Mouse (Mus musculus) midbrain, embryonic 10.5 days (tissue): ENCODE measurements around the gene Pigl. TPM values are rescaled to one million over a fixed set of nuclear protein-coding genes. Genes with fewer than 3 reads are reported as not detected.

Source experiments
- DNase-seq: peaks from one replicate; pipeline ENCODE4 v3.0.0-alpha.2; 2017; ENCODE audit warnings: low spot score
- H3K27ac ChIP-seq: fragments of 300-500 bp; sonication (generic); replicated peaks from 2 replicates; pipeline ENCODE4 v1.5.1; 2016; ENCODE audit warnings: mild to moderate bottlenecking
- H3K27me3 ChIP-seq: fragments of 300-500 bp; sonication (generic); 2 replicates; pipeline ENCODE4 v1.6.1; 2016; ENCODE audit warnings: low read depth, mild to moderate bottlenecking; ENCODE audit not compliant: poor library complexity, severe bottlenecking
- H3K36me3 ChIP-seq: fragments of 300-500 bp; sonication (generic); 2 replicates; pipeline ENCODE4 v1.6.1; 2016; ENCODE audit warnings: mild to moderate bottlenecking, moderate library complexity
- H3K4me1 ChIP-seq: fragments of 300-500 bp; sonication (generic); 2 replicates; pipeline ENCODE4 v1.6.1; 2016
- H3K4me3 ChIP-seq: fragments of 300-500 bp; sonication (generic); 2 replicates; pipeline ENCODE4 v1.5.1; 2016; ENCODE audit warnings: mild to moderate bottlenecking, moderate library complexity
- H3K9me3 ChIP-seq: fragments of 300-500 bp; sonication (generic); replicated peaks from 2 replicates; pipeline ENCODE4 v1.6.1; 2016; ENCODE audit warnings: mild to moderate bottlenecking
- WGBS: fragments of 180-500 bp; shearing (Covaris S2); methylation state at CpG from one replicate; pipeline ENCODE4 v1.1.7; 2016; 5-methylcytosine and 5-hydroxymethylcytosine counted together
- polyA plus RNA-seq: library from polyadenylated mRNA; unstranded; fragments of >200 nt; fragmentation: Nextera tagmentation; extraction: Ambion mirVana; gene quantifications from 2 replicates; pipeline ENCODE4 v1.2.1, GENCODE M21; 2016

Gene Pigl
- polyA plus RNA-seq, 1 experiment from 2014 or later: 16.4 TPM

- H3K27me3 ChIP-seq: peaks cover 27% of the 10 kb centered on the region
- H3K9me3 ChIP-seq: no peaks in the 10 kb centered on the region
- H3K4me1 ChIP-seq: peaks cover 23% of the 10 kb centered on the region
- no peak for DNase-seq
- no peak overlapping the region for H3K4me3 ChIP-seq
- no peak overlapping the region for H3K27ac ChIP-seq
- peaks cover 10% of the 10 kb centered on the region; the same call in 1 of the 2 replicates for H3K36me3 ChIP-seq
- 85% methylated on average over 7 of the region's 7 CpGs for WGBS
Measured at GRCm38 (mm10) chr11:62540167-62540566, 81.9 kb downstream of the Pigl start.

- Histone ChIP-seq H3K36me3 (0 out of 2 replicates have a peak, but pooled peaks cover 3% of the 10 kb centered on the region), H3K4me1 (peaks cover 23% of the 10 kb centered on the region), H3K4me3 (no peak overlapping the region), H3K27me3 (peaks cover 27% of the 10 kb centered on the region), H3K27ac (no peak overlapping the region), H3K9me3 (no peaks in the 10 kb centered on the region)
- WGBS: 88% methylated on average over 2 of the region's 2 CpGs
- no peak for DNase-seq
Measured at GRCm38 (mm10) chr11:62540969-62541368, 82.7 kb downstream of the Pigl start.

GRCm38 (mm10) chr11:62541581-62541980, 83.3 kb downstream of the Pigl start:
- 85% methylated on average over 8 of the region's 8 CpGs for WGBS
- peaks cover 23% of the 10 kb centered on the region for H3K4me1 ChIP-seq
- H3K9me3 ChIP-seq: no peaks in the 10 kb centered on the region
- H3K27ac ChIP-seq: no peak overlapping the region
- peaks cover 27% of the 10 kb centered on the region for H3K27me3 ChIP-seq
- H3K4me3 ChIP-seq: no peak overlapping the region
- no peak for DNase-seq
- H3K36me3 ChIP-seq: 0 out of 2 replicates have a peak, but pooled peaks cover 3% of the 10 kb centered on the region

- WGBS: 89% methylated on average over 3 of the region's 3 CpGs
Measured at GRCm38 (mm10) chr11:62543991-62544390, 85.7 kb downstream of the Pigl start.

GRCm38 (mm10) chr11:62549782-62550181, 91.5 kb downstream of the Pigl start:
- Histone ChIP-seq H3K4me3 (peak overlapping the region; percentile 61), H3K4me1 (peaks cover 33% of the 10 kb centered on the region), H3K9me3 (no peaks in the 10 kb centered on the region), H3K27ac (peak overlapping the region; percentile 96), H3K36me3 (peaks cover 21% of the 10 kb centered on the region), H3K27me3 (no peaks in the 10 kb centered on the region)
- 42% methylated on average over 5 of the region's 5 CpGs for WGBS
- DNase-seq: no peak

More at GRCm38 (mm10) chr11:62543991-62544390, 85.7 kb downstream of the Pigl start:
- Histone ChIP-seq H3K4me3 (no peak overlapping the region), H3K27ac (no peak overlapping the region), H3K36me3 (0 out of 2 replicates have a peak, but pooled peaks cover 3% of the 10 kb centered on the region), H3K4me1 (peaks cover 5% of the 10 kb centered on the region), H3K27me3 (peaks cover 16% of the 10 kb centered on the region), H3K9me3 (no peaks in the 10 kb centered on the region)
- no peak for DNase-seq

GRCm38 (mm10) chr11:62550227-62550685, 92.0 kb downstream of the Pigl start:
- H3K36me3 ChIP-seq: peaks cover 26% of the 10 kb centered on the region
- DNase-seq: no peak
- H3K27ac ChIP-seq: peak overlapping the region; percentile 96
- peak overlapping the region; percentile 61 for H3K4me3 ChIP-seq
- peaks cover 37% of the 10 kb centered on the region for H3K4me1 ChIP-seq
- no peaks in the 10 kb centered on the region for H3K9me3 ChIP-seq
- 10% methylated on average over 11 of the region's 11 CpGs for WGBS
- no peaks in the 10 kb centered on the region for H3K27me3 ChIP-seq

- Histone ChIP-seq H3K4me1 (peaks cover 37% of the 10 kb centered on the region), H3K27me3 (no peaks in the 10 kb centered on the region), H3K4me3 (peak within 1 kb of the TSS; percentile 61), H3K27ac (peak within 1 kb of the TSS; percentile 96), H3K9me3 (no peaks in the 10 kb centered on the region), H3K36me3 (peaks cover 31% of the 10 kb centered on the region)
- WGBS: 0% methylated on average over 40 of the region's 40 CpGs
- peak; percentile 99 for DNase-seq
Measured at GRCm38 (mm10) chr11:62550727-62551225, 92.5 kb downstream of the Pigl start, which contains the start of gene Ubb. Gene Ubb, plus strand, starts transcription at chr11:62551171.

- Histone ChIP-seq H3K36me3 (peaks cover 35% of the 10 kb centered on the region), H3K9me3 (no peaks in the 10 kb centered on the region), H3K27ac (peak overlapping the region; percentile 96), H3K4me1 (peaks cover 37% of the 10 kb centered on the region), H3K4me3 (peak overlapping the region; percentile 61), H3K27me3 (no peaks in the 10 kb centered on the region)
- peak; percentile 89 for DNase-seq
- under 1% methylated on average over 58 of the region's 58 CpGs for WGBS
Measured at GRCm38 (mm10) chr11:62551226-62552119, 93.2 kb downstream of the Pigl start.

GRCm38 (mm10) chr11:62553186-62553585, 94.9 kb downstream of the Pigl start:
- Histone ChIP-seq H3K4me1 (peaks cover 37% of the 10 kb centered on the region), H3K4me3 (peak overlapping the region; percentile 61), H3K27ac (no peak overlapping the region), H3K9me3 (no peaks in the 10 kb centered on the region), H3K27me3 (no peaks in the 10 kb centered on the region), H3K36me3 (peaks cover 35% of the 10 kb centered on the region)
- DNase-seq: no peak
- 51% methylated on average over 1 of the region's 1 CpGs for WGBS

GRCm38 (mm10) chr11:62553633-62554032, 95.4 kb downstream of the Pigl start:
- DNase-seq: no peak
- H3K4me3 ChIP-seq: peak overlapping the region; percentile 61
- peaks cover 37% of the 10 kb centered on the region for H3K4me1 ChIP-seq
- WGBS: 84% methylated on average over 5 of the region's 5 CpGs
- H3K27me3 ChIP-seq: no peaks in the 10 kb centered on the region
- H3K9me3 ChIP-seq: no peaks in the 10 kb centered on the region
- no peak overlapping the region for H3K27ac ChIP-seq
- peaks cover 35% of the 10 kb centered on the region for H3K36me3 ChIP-seq

GRCm38 (mm10) chr11:62554163-62554855, 96.0 kb downstream of the Pigl start:
- WGBS: 80% methylated on average over 5 of the region's 5 CpGs
- Histone ChIP-seq H3K4me3 (peak overlapping the region; percentile 61), H3K27me3 (0 out of 2 replicates have a peak, but pooled peaks cover 1% of the 10 kb centered on the region), H3K27ac (no peak overlapping the region), H3K9me3 (no peaks in the 10 kb centered on the region), H3K4me1 (peaks cover 34% of the 10 kb centered on the region), H3K36me3 (peaks cover 35% of the 10 kb centered on the region)
- no peak for DNase-seq

GRCm38 (mm10) chr11:62554934-62555517, 96.8 kb downstream of the Pigl start:
- Histone ChIP-seq H3K27me3 (0 out of 2 replicates have a peak, but pooled peaks cover 8% of the 10 kb centered on the region), H3K4me3 (peak overlapping the region; percentile 61), H3K27ac (no peak overlapping the region), H3K4me1 (peaks cover 27% of the 10 kb centered on the region), H3K9me3 (no peaks in the 10 kb centered on the region), H3K36me3 (peaks cover 35% of the 10 kb centered on the region)
- DNase-seq: no peak
